ENCODE assay signal across 16 mouse cellular contexts in genomic region chr15:95971302-95971701, GRCm38 (mm10).
DNase-seq lines count a peak whose midpoint lies in the region; ATAC-seq and TF ChIP-seq lines count a peak whose summit lies in the region.
"Had no signal": no experiment of that assay in that cellular context is flagged by ENCODE, and none has a peak within 500 bp of the region (broad histone marks: within the 10 kb centered on the region; RNA-seq: fewer than 3 reads in every experiment).

No protein-coding gene starts in this region.

- H3K9ac ChIP-seq in intestine, postnatal 0 days (ENCODE audit: low read depth, low read length) = no peak overlapping the region
- H3K9ac ChIP-seq in intestine, embryonic 16.5 days (ENCODE audit: low read depth, low read length) = no peak overlapping the region
- H3K9ac ChIP-seq in lung, postnatal 0 days (replicated peaks; ENCODE audit: low read depth) = no peak overlapping the region
- H3K9ac ChIP-seq: embryonic facial prominence, embryonic 13.5 days; limb, embryonic 13.5 days had no signal

- H3K4me3 ChIP-seq in intestine, postnatal 0 days (ENCODE audit: low read depth, low read length) = no peak overlapping the region
- no peak overlapping the region for H3K4me3 ChIP-seq in intestine, embryonic 16.5 days (ENCODE audit: low read length)
- no peak overlapping the region for H3K4me3 ChIP-seq in lung, postnatal 0 days (ENCODE audit: low read depth, low read length)
- H3K4me3 ChIP-seq in E14TG2a.4 (replicated peaks; ENCODE audit: low read length) = no peak overlapping the region
- H3K4me3 ChIP-seq: embryonic facial prominence, embryonic 13.5 days; heart, embryonic 10.5 days; hindbrain, embryonic 10.5 days; limb, embryonic 13.5 days; megakaryocyte, embryonic 14.5 days had no signal

- no peak for DNase-seq in lung, postnatal 0 days (ENCODE audit: low spot score)
- no peak for DNase-seq in lung, postnatal 10 days
- DNase-seq in lung, postnatal 36 days = peak; percentile 27
- DNase-seq in right cerebral cortex, adult 18-20 months = no peak
- DNase-seq in layer of hippocampus, adult 8-10 months (ENCODE audit: low spot score in 2 of 2) = no peak
- DNase-seq: adrenal gland, postnatal 10 days; cerebellum, postnatal 25 days; layer of hippocampus, postnatal 36 days had no signal

- H3K9me3 ChIP-seq in intestine, postnatal 0 days (ENCODE audit: control insufficient read depth) = no peaks in the 10 kb centered on the region
- H3K9me3 ChIP-seq in intestine, embryonic 16.5 days (ENCODE audit: control insufficient read depth, low read length) = no peaks in the 10 kb centered on the region
- H3K9me3 ChIP-seq in lung, postnatal 0 days (ENCODE audit: low read length) = no peaks in the 10 kb centered on the region
- H3K9me3 ChIP-seq in E14TG2a.4 (ENCODE audit: low read length) = no peaks in the 10 kb centered on the region
- H3K9me3 ChIP-seq: embryonic facial prominence, embryonic 13.5 days; heart, embryonic 10.5 days; hindbrain, embryonic 10.5 days; limb, embryonic 13.5 days; megakaryocyte, embryonic 14.5 days had no signal

- TF ChIP-seq CTCF in intestine, postnatal 0 days (IDR thresholded peaks at IDR 0.05; ENCODE audit: low read depth) = peak; percentile 50
- TF ChIP-seq CTCF in lung, postnatal 0 days (IDR thresholded peaks at IDR 0.05) = peak; percentile 38
- TF ChIP-seq CTCF in E14TG2a.4 (conservative IDR thresholded peaks at IDR 0.05; ENCODE audit: low read length) = peak; percentile 18; the same call in 1 of the 2 replicates

- 96% methylated on average over 8 of the region's 8 CpGs for WGBS in intestine, postnatal 0 days
- 94% methylated on average over 8 of the region's 8 CpGs for WGBS in intestine, embryonic 16.5 days
- 89% methylated on average over 8 of the region's 8 CpGs for WGBS in lung, postnatal 0 days

- no peaks in the 10 kb centered on the region for H3K27me3 ChIP-seq in intestine, postnatal 0 days (replicated peaks; ENCODE audit: control insufficient read depth, insufficient read depth, low read length)
- no peaks in the 10 kb centered on the region for H3K27me3 ChIP-seq in intestine, embryonic 16.5 days (replicated peaks; ENCODE audit: control insufficient read depth, insufficient read depth, low read length)
- no peaks in the 10 kb centered on the region for H3K27me3 ChIP-seq in lung, postnatal 0 days (replicated peaks; ENCODE audit: insufficient read depth, low read length)
- no peaks in the 10 kb centered on the region for H3K27me3 ChIP-seq in E14TG2a.4 (ENCODE audit: insufficient read depth, low read length)
- H3K27me3 ChIP-seq: embryonic facial prominence, embryonic 13.5 days; limb, embryonic 13.5 days; megakaryocyte, embryonic 14.5 days had no signal

- no peaks in the 10 kb centered on the region for H3K4me1 ChIP-seq in intestine, postnatal 0 days (replicated peaks; ENCODE audit: control insufficient read depth, insufficient read depth, low read length)
- no peaks in the 10 kb centered on the region for H3K4me1 ChIP-seq in intestine, embryonic 16.5 days (ENCODE audit: control insufficient read depth, insufficient read depth, low read length)
- H3K4me1 ChIP-seq in lung, postnatal 0 days (ENCODE audit: insufficient read depth, low read depth, low read length) = no peaks in the 10 kb centered on the region
- 0 out of 2 replicates have a peak, but pooled peaks cover 3% of the 10 kb centered on the region for H3K4me1 ChIP-seq in E14TG2a.4 (replicated peaks; ENCODE audit: low read depth, low read length)
- H3K4me1 ChIP-seq: embryonic facial prominence, embryonic 13.5 days had no signal

- H3K4me2 ChIP-seq in intestine, postnatal 0 days (replicated peaks; ENCODE audit: low read depth) = no peak overlapping the region
- H3K4me2 ChIP-seq in intestine, embryonic 16.5 days (ENCODE audit: low read depth, low read length) = no peak overlapping the region
- H3K4me2 ChIP-seq in lung, postnatal 0 days (replicated peaks; ENCODE audit: low read depth, low read length) = no peak overlapping the region
- H3K4me2 ChIP-seq: embryonic facial prominence, embryonic 13.5 days; limb, embryonic 13.5 days had no signal

- H3K27ac ChIP-seq in intestine, postnatal 0 days (ENCODE audit: low read depth, low read length) = no peak overlapping the region
- H3K27ac ChIP-seq in intestine, embryonic 16.5 days (ENCODE audit: low read length) = no peak overlapping the region
- no peak overlapping the region for H3K27ac ChIP-seq in lung, postnatal 0 days (ENCODE audit: low read length)
- H3K27ac ChIP-seq: embryonic facial prominence, embryonic 13.5 days; heart, embryonic 10.5 days; hindbrain, embryonic 10.5 days; limb, embryonic 13.5 days had no signal

- peaks cover 50% of the 10 kb centered on the region for H3K36me3 ChIP-seq in intestine, postnatal 0 days (ENCODE audit: control insufficient read depth, insufficient read depth)
- H3K36me3 ChIP-seq in intestine, embryonic 16.5 days (ENCODE audit: control insufficient read depth, insufficient read depth, low read length) = peaks cover 14% of the 10 kb centered on the region
- peaks cover 34% of the 10 kb centered on the region; the same call in 1 of the 2 replicates for H3K36me3 ChIP-seq in lung, postnatal 0 days (ENCODE audit: insufficient read depth, low read length)
- peaks cover 64% of the 10 kb centered on the region for H3K36me3 ChIP-seq in E14TG2a.4 (ENCODE audit: insufficient read depth, low read length)

- no peak for ATAC-seq in intestine, postnatal 0 days
- no peak for ATAC-seq in intestine, embryonic 16.5 days
- ATAC-seq in lung, postnatal 0 days = no peak

- TF ChIP-seq EP300 in lung, postnatal 0 days (IDR thresholded peaks at IDR 0.05) = no peak
